Comparison of ENCODE assay signal across 30 mouse cellular contexts in genomic region chr12:77291017-77291416, GRCm38 (mm10). TPM values are rescaled to one million over a fixed set of nuclear protein-coding genes. Genes with fewer than 3 reads are reported as not detected.
DNase-seq lines count a peak whose midpoint lies in the region; ATAC-seq and TF ChIP-seq lines count a peak whose summit lies in the region.
"Had no signal": no experiment of that assay in that cellular context is flagged by ENCODE, and none has a peak within 500 bp of the region (broad histone marks: within the 10 kb centered on the region; RNA-seq: fewer than 3 reads in every experiment).

No protein-coding gene starts in this region.

- H3K27me3 ChIP-seq in embryonic facial prominence, embryonic 11.5 days (ENCODE audit: control insufficient read depth, insufficient read depth, low read length) = no peaks in the 10 kb centered on the region
- H3K27me3 ChIP-seq in embryonic facial prominence, embryonic 10.5 days (replicated peaks; ENCODE audit: low read depth, poor library complexity, severe bottlenecking) = no peaks in the 10 kb centered on the region
- no peaks in the 10 kb centered on the region for H3K27me3 ChIP-seq in liver, adult 2 months (ENCODE audit: control insufficient read depth, insufficient read depth, low read length)
- no peaks in the 10 kb centered on the region for H3K27me3 ChIP-seq in liver, embryonic 11.5 days (replicated peaks; ENCODE audit: control insufficient read depth, insufficient read depth, low read length)
- no peaks in the 10 kb centered on the region for H3K27me3 ChIP-seq in midbrain, embryonic 15.5 days (replicated peaks)
- H3K27me3 ChIP-seq: embryonic facial prominence, embryonic 15.5 days; heart, embryonic 13.5 days; limb, embryonic 13.5 days; liver, embryonic 13.5 days; neural tube, embryonic 12.5 days had no signal

- WGBS in embryonic facial prominence, embryonic 11.5 days = 55% methylated on average over 4 of the region's 4 CpGs
- WGBS in embryonic facial prominence, embryonic 10.5 days = 69% methylated on average over 4 of the region's 4 CpGs
- 97% methylated on average over 4 of the region's 4 CpGs for WGBS in liver, adult 2 months
- WGBS in liver, embryonic 11.5 days = 83% methylated on average over 4 of the region's 4 CpGs
- WGBS in midbrain, embryonic 15.5 days = 82% methylated on average over 4 of the region's 4 CpGs

- no peaks in the 10 kb centered on the region for H3K36me3 ChIP-seq in embryonic facial prominence, embryonic 11.5 days (replicated peaks; ENCODE audit: control insufficient read depth, insufficient read depth, low read depth, low read length)
- no peaks in the 10 kb centered on the region for H3K36me3 ChIP-seq in embryonic facial prominence, embryonic 10.5 days (replicated peaks)
- no peaks in the 10 kb centered on the region for H3K36me3 ChIP-seq in liver, adult 2 months (ENCODE audit: control insufficient read depth, insufficient read depth, low read length)
- no peaks in the 10 kb centered on the region for H3K36me3 ChIP-seq in liver, embryonic 11.5 days (ENCODE audit: control insufficient read depth, insufficient read depth, low read length)
- no peaks in the 10 kb centered on the region for H3K36me3 ChIP-seq in midbrain, embryonic 15.5 days (replicated peaks)
- H3K36me3 ChIP-seq: embryonic facial prominence, embryonic 15.5 days; heart, embryonic 13.5 days; limb, embryonic 13.5 days; liver, embryonic 13.5 days; neural tube, embryonic 12.5 days had no signal

- no peak for TF ChIP-seq CTCF in liver, adult 2 months (IDR thresholded peaks at IDR 0.05; ENCODE audit: low read depth, low read length)

- H3K27ac ChIP-seq in embryonic facial prominence, embryonic 11.5 days (replicated peaks; ENCODE audit: low read depth, low read length) = no peak overlapping the region
- H3K27ac ChIP-seq in embryonic facial prominence, embryonic 10.5 days (replicated peaks) = no peak overlapping the region
- H3K27ac ChIP-seq in liver, adult 2 months (replicated peaks; ENCODE audit: insufficient read depth, low read depth, low read length) = no peak overlapping the region
- H3K27ac ChIP-seq in liver, embryonic 11.5 days (ENCODE audit: low read depth, low read length) = no peak overlapping the region
- no peak overlapping the region for H3K27ac ChIP-seq in midbrain, embryonic 15.5 days
- H3K27ac ChIP-seq: embryonic facial prominence, embryonic 15.5 days; heart, embryonic 13.5 days; hindbrain, embryonic 14.5 days; limb, embryonic 13.5 days; liver, embryonic 13.5 days; macrophage; neural tube, embryonic 12.5 days; stomach, postnatal 0 days had no signal

- no peaks in the 10 kb centered on the region for H3K79me2 ChIP-seq in liver, adult 2 months (ENCODE audit: control insufficient read depth, insufficient read depth, low read length)

- H3K4me3 ChIP-seq in embryonic facial prominence, embryonic 11.5 days (ENCODE audit: low read depth, low read length) = no peak overlapping the region
- no peak overlapping the region for H3K4me3 ChIP-seq in embryonic facial prominence, embryonic 10.5 days
- H3K4me3 ChIP-seq in liver, adult 2 months (ENCODE audit: insufficient read depth, low read depth, low read length) = no peak overlapping the region
- H3K4me3 ChIP-seq in liver, embryonic 11.5 days (ENCODE audit: low read depth, low read length) = no peak overlapping the region
- H3K4me3 ChIP-seq in midbrain, embryonic 15.5 days = no peak overlapping the region
- H3K4me3 ChIP-seq: embryonic facial prominence, embryonic 15.5 days; heart, embryonic 13.5 days; limb, embryonic 13.5 days; liver, embryonic 13.5 days; myocyte; neural tube, embryonic 12.5 days had no signal

- no peak for ATAC-seq in embryonic facial prominence, embryonic 11.5 days (replicated peaks; ENCODE audit: insufficient number of reproducible peaks, low FRiP score, low TSS enrichment, low read depth)
- ATAC-seq in liver, embryonic 11.5 days (replicated peaks; ENCODE audit: low FRiP score) = no peak
- no peak for ATAC-seq in midbrain, embryonic 15.5 days (replicated peaks)
- ATAC-seq: forebrain, embryonic 14.5 days; intestine, postnatal 0 days; lung, postnatal 0 days had no signal

- H3K9me3 ChIP-seq in embryonic facial prominence, embryonic 11.5 days (replicated peaks; ENCODE audit: control insufficient read depth, low read length) = no peaks in the 10 kb centered on the region
- no peaks in the 10 kb centered on the region for H3K9me3 ChIP-seq in embryonic facial prominence, embryonic 10.5 days
- no peaks in the 10 kb centered on the region for H3K9me3 ChIP-seq in liver, embryonic 11.5 days (ENCODE audit: control insufficient read depth, low read length)
- no peaks in the 10 kb centered on the region for H3K9me3 ChIP-seq in midbrain, embryonic 15.5 days
- H3K9me3 ChIP-seq: embryonic facial prominence, embryonic 15.5 days; heart, embryonic 13.5 days; limb, embryonic 13.5 days; liver, embryonic 13.5 days; neural tube, embryonic 12.5 days had no signal

- H3K9ac ChIP-seq in embryonic facial prominence, embryonic 11.5 days (replicated peaks; ENCODE audit: low read length) = no peak overlapping the region
- H3K9ac ChIP-seq in liver, adult 2 months (ENCODE audit: low read depth, low read length) = no peak overlapping the region
- H3K9ac ChIP-seq in liver, embryonic 11.5 days (ENCODE audit: low read depth, low read length) = no peak overlapping the region
- no peak overlapping the region for H3K9ac ChIP-seq in midbrain, embryonic 15.5 days
- H3K9ac ChIP-seq: embryonic facial prominence, embryonic 15.5 days; heart, embryonic 13.5 days; hindbrain, embryonic 14.5 days; limb, embryonic 13.5 days; liver, embryonic 13.5 days; neural tube, embryonic 12.5 days had no signal

- no peak for TF ChIP-seq POLR2A in liver, adult 2 months (IDR thresholded peaks at IDR 0.05; ENCODE audit: extremely low read depth, insufficient read depth, low read length)

- DNase-seq in embryonic facial prominence, embryonic 11.5 days (ENCODE audit: low spot score) = peak; percentile 26
- DNase-seq in embryonic facial prominence, embryonic 10.5 days (ENCODE audit: low spot score) = no peak
- DNase-seq in liver, adult 2 months (ENCODE audit: extremely low read depth, low read depth, low spot score) = peak; percentile 20
- DNase-seq in liver, embryonic 11.5 days (ENCODE audit: low spot score) = no peak
- DNase-seq in Muller cell, postnatal 12 days (ENCODE audit: inconsistent ontology term) = peak; percentile 45
- DNase-seq in thymus, postnatal 0 days (ENCODE audit: low spot score) = no peak
- DNase-seq: cerebellum, adult 8-10 months; cerebellum, postnatal 25 days; heart, postnatal 10 days; kidney, adult 9 months; kidney, postnatal 14 days; liver, embryonic 13.5 days; lung, adult 18-20 months; midbrain, embryonic 14.5 days; right cerebral cortex, adult 18-20 months; spleen, adult 18-20 months; thymus, adult 18-20 months; thymus, postnatal 36 days had no signal

- no peaks in the 10 kb centered on the region for H3K4me1 ChIP-seq in embryonic facial prominence, embryonic 11.5 days (ENCODE audit: control insufficient read depth, insufficient read depth, low read length)
- H3K4me1 ChIP-seq in embryonic facial prominence, embryonic 10.5 days = no peaks in the 10 kb centered on the region
- peaks cover 3% of the 10 kb centered on the region; the same call in 1 of the 2 replicates for H3K4me1 ChIP-seq in liver, adult 2 months (ENCODE audit: control insufficient read depth, insufficient read depth, low read length)
- H3K4me1 ChIP-seq in liver, embryonic 11.5 days (replicated peaks; ENCODE audit: control insufficient read depth, insufficient read depth, low read length) = no peaks in the 10 kb centered on the region
- H3K4me1 ChIP-seq in midbrain, embryonic 15.5 days = no peaks in the 10 kb centered on the region
- H3K4me1 ChIP-seq: embryonic facial prominence, embryonic 15.5 days; neural tube, embryonic 12.5 days had no signal

- H3K4me2 ChIP-seq in embryonic facial prominence, embryonic 11.5 days (ENCODE audit: low read depth, low read length) = no peak overlapping the region
- H3K4me2 ChIP-seq in liver, embryonic 11.5 days = no peak overlapping the region
- no peak overlapping the region for H3K4me2 ChIP-seq in midbrain, embryonic 15.5 days
- H3K4me2 ChIP-seq: embryonic facial prominence, embryonic 15.5 days; heart, embryonic 13.5 days; hindbrain, embryonic 14.5 days; limb, embryonic 13.5 days; liver, embryonic 13.5 days; neural tube, embryonic 12.5 days had no signal

RNA-seq across cellular contexts. Expression of gene Fut8, which starts 53.1 kb away (rescaled TPM):
- polyA plus RNA-seq in embryonic facial prominence, embryonic 11.5 days (2014; fragmentation: Nextera tagmentation; extraction: Ambion mirVana) = 27.7 and 30.5 TPM in 2 replicates
- polyA plus RNA-seq in embryonic facial prominence, embryonic 10.5 days (2016; fragmentation: Nextera tagmentation; extraction: Ambion mirVana) = 24.6 and 26.0 TPM in 2 replicates
- total RNA-seq in liver, adult 2 months (2014; rRNA removed) = 6.5 and 8.0 TPM in 2 replicates
- polyA plus RNA-seq in liver, adult 2 months (2012; rRNA removed) = 1.2 and 1.6 TPM in 2 replicates
- 27.3 and 29.9 TPM in 2 replicates for polyA plus RNA-seq in liver, embryonic 11.5 days (2014; fragmentation: Nextera tagmentation; extraction: Ambion mirVana)
- 36.5 and 36.6 TPM in 2 replicates for polyA plus RNA-seq in thymus, postnatal 0 days (2015; fragmentation: Nextera tagmentation; extraction: Ambion mirVana)
- 64.8 and 66.9 TPM in 2 replicates for polyA plus RNA-seq in midbrain, embryonic 15.5 days (2015; fragmentation: Nextera tagmentation; extraction: Ambion mirVana)

Comparison
In these comparisons a context has a peak if more than half of its experiments do, and no peak if none do; other contexts are left out.
1. DNase-seq: peak in embryonic facial prominence, embryonic 11.5 days (single experiment), liver, adult 2 months (single experiment) and Muller cell, postnatal 12 days (single experiment); none in embryonic facial prominence, embryonic 10.5 days (single experiment), liver, embryonic 11.5 days (single experiment) and thymus, postnatal 0 days (single experiment).